Mouse (Mus musculus) ovary, postnatal 10 days (tissue): ENCODE measurements at regions not wholly inside any gene's neighbourhood (a gene's known extent, or its start where the extent isn't known, plus 50 kb on each side); places are given as distances from the start of the nearest gene placed in this dataset.

Experiments used
- DNase-seq: peaks from one replicate; pipeline ENCODE4 v3.0.0; 2022; ENCODE audit warnings: low spot score

GRCm38 (mm10) chr8:89439304-89439703, 395.3 kb upstream of the Sall1 start:
- no peak for DNase-seq

GRCm38 (mm10) chr8:89426969-89427368, 383.0 kb upstream of the Sall1 start:
- DNase-seq: no peak

- DNase-seq: no peak
These were observed 371.3 kb upstream of the Sall1 start for GRCm38 (mm10) chr8:89415287-89415686.

- no peak for DNase-seq
These were observed 368.5 kb upstream of the Sall1 start for GRCm38 (mm10) chr8:89412500-89412899.

GRCm38 (mm10) chr8:89412046-89412445, 368.1 kb upstream of the Sall1 start:
- no peak for DNase-seq

GRCm38 (mm10) chr8:89406688-89407087, 362.7 kb upstream of the Sall1 start:
- DNase-seq: no peak

- DNase-seq: no peak
These were observed 360.3 kb upstream of the Sall1 start for GRCm38 (mm10) chr8:89404287-89404686.

- no peak for DNase-seq
These were observed 352.7 kb upstream of the Sall1 start for GRCm38 (mm10) chr8:89396673-89397072.

- DNase-seq: no peak
These were observed 348.8 kb upstream of the Sall1 start for GRCm38 (mm10) chr8:89392749-89393148.

GRCm38 (mm10) chr8:89388761-89389160, 344.8 kb upstream of the Sall1 start:
- DNase-seq: no peak

- DNase-seq: no peak
These were observed 343.3 kb upstream of the Sall1 start for GRCm38 (mm10) chr8:89387295-89387694.

GRCm38 (mm10) chr8:89385028-89385427, 341.1 kb upstream of the Sall1 start:
- no peak for DNase-seq

- DNase-seq: no peak
These were observed 339.8 kb upstream of the Sall1 start for GRCm38 (mm10) chr8:89383781-89384180.

- no peak for DNase-seq
These were observed 338.8 kb upstream of the Sall1 start for GRCm38 (mm10) chr8:89382538-89383380.

- DNase-seq: no peak
These were observed 336.5 kb upstream of the Sall1 start for GRCm38 (mm10) chr8:89380436-89380835.

GRCm38 (mm10) chr8:89372761-89373160, 328.8 kb upstream of the Sall1 start:
- no peak for DNase-seq

GRCm38 (mm10) chr8:89371773-89372132, 327.8 kb upstream of the Sall1 start:
- DNase-seq: no peak

GRCm38 (mm10) chr8:89370816-89371772, 327.1 kb upstream of the Sall1 start:
- no peak for DNase-seq

GRCm38 (mm10) chr8:89365430-89365829, 321.5 kb upstream of the Sall1 start:
- DNase-seq: no peak

- DNase-seq: no peak
These were observed 314.4 kb upstream of the Sall1 start for GRCm38 (mm10) chr8:89358411-89358810.

GRCm38 (mm10) chr8:89345547-89345946, 301.6 kb upstream of the Sall1 start:
- no peak for DNase-seq

GRCm38 (mm10) chr8:89341686-89342085, 297.7 kb upstream of the Sall1 start:
- DNase-seq: no peak

- no peak for DNase-seq
These were observed 291.5 kb upstream of the Sall1 start for GRCm38 (mm10) chr8:89335416-89335815.
